Mouse (Mus musculus) thymus, adult 18-20 months (tissue): ENCODE results near the gene Sorbs1.

Source experiments
- DNase-seq, 2 experiments: peaks; one replicate each; pipeline ENCODE4 v3.0.0; 2022; ENCODE audit warnings: mixed read lengths in 2 of 2

The Sorbs1 gene

GRCm38 (mm10) chr19:40477445-40477941 lies 36.1 kb downstream of the Sorbs1 start:
- DNase-seq: no peak

GRCm38 (mm10) chr19:40476491-40476890 lies 37.1 kb downstream of the Sorbs1 start:
- no peak for DNase-seq

GRCm38 (mm10) chr19:40471526-40472245 lies 41.9 kb downstream of the Sorbs1 start:
- DNase-seq: no peak

- DNase-seq: no peak
These were observed 43.8 kb downstream of the Sorbs1 start for GRCm38 (mm10) chr19:40469792-40470191.

GRCm38 (mm10) chr19:40468308-40468707 lies 45.3 kb downstream of the Sorbs1 start:
- no peak for DNase-seq

- no peak for DNase-seq
These were observed 45.8 kb downstream of the Sorbs1 start for GRCm38 (mm10) chr19:40467810-40468209.

- DNase-seq: no peak
These were observed 48.2 kb downstream of the Sorbs1 start for GRCm38 (mm10) chr19:40465339-40465738.

- DNase-seq: no peak
These were observed 49.2 kb downstream of the Sorbs1 start for GRCm38 (mm10) chr19:40464408-40464807.

GRCm38 (mm10) chr19:40462892-40463291 lies 50.7 kb downstream of the Sorbs1 start:
- no peak for DNase-seq

- DNase-seq: no peak
These were observed 51.1 kb downstream of the Sorbs1 start for GRCm38 (mm10) chr19:40462481-40462880.

- DNase-seq: no peak
These were observed 51.9 kb downstream of the Sorbs1 start for GRCm38 (mm10) chr19:40461662-40462061.

- no peak for DNase-seq
These were observed 52.6 kb downstream of the Sorbs1 start for GRCm38 (mm10) chr19:40460854-40461490.

- no peak for DNase-seq
These were observed 54.2 kb downstream of the Sorbs1 start for GRCm38 (mm10) chr19:40459338-40459737.

- DNase-seq: no peak
These were observed 54.8 kb downstream of the Sorbs1 start for GRCm38 (mm10) chr19:40458806-40459205.

GRCm38 (mm10) chr19:40455248-40455647 lies 58.3 kb downstream of the Sorbs1 start:
- DNase-seq: no peak

GRCm38 (mm10) chr19:40454096-40454495 lies 59.5 kb downstream of the Sorbs1 start:
- no peak for DNase-seq

- no peak for DNase-seq
These were observed 61.4 kb downstream of the Sorbs1 start for GRCm38 (mm10) chr19:40452201-40452600.

- no peak for DNase-seq
These were observed 62.3 kb downstream of the Sorbs1 start for GRCm38 (mm10) chr19:40451307-40451706.

- no peak for DNase-seq
These were observed 67.1 kb downstream of the Sorbs1 start for GRCm38 (mm10) chr19:40446525-40446924.

GRCm38 (mm10) chr19:40442377-40442776 lies 71.2 kb downstream of the Sorbs1 start:
- DNase-seq: no peak

GRCm38 (mm10) chr19:40440951-40441350 lies 72.6 kb downstream of the Sorbs1 start:
- DNase-seq: no peak

GRCm38 (mm10) chr19:40438907-40439306 lies 74.7 kb downstream of the Sorbs1 start:
- DNase-seq: no peak

- DNase-seq: no peak
These were observed 75.9 kb downstream of the Sorbs1 start for GRCm38 (mm10) chr19:40437651-40438068.

GRCm38 (mm10) chr19:40436465-40437200 lies 76.9 kb downstream of the Sorbs1 start:
- DNase-seq: no peak
